Mouse (Mus musculus) olfactory bulb, adult 2 months (tissue): ENCODE data around the gene Sgk1. TPM values are rescaled to one million over a fixed set of nuclear protein-coding genes. Genes with fewer than 3 reads are reported as not detected.

ENCODE experiments used
- H3K27ac ChIP-seq: fragments of 200-500 bp; 2 replicates; pipeline ENCODE4 v1.5.1; 2012; ENCODE audit warnings: low read depth, low read length; ENCODE audit not compliant: insufficient read depth
- H3K4me1 ChIP-seq: fragments of 200-500 bp; 2 replicates; pipeline ENCODE4 v1.6.1; 2012; ENCODE audit warnings: low read length; ENCODE audit not compliant: control insufficient read depth, insufficient read depth
- H3K4me3 ChIP-seq: fragments of 200-500 bp; 2 replicates; pipeline ENCODE4 v1.5.1; 2012; ENCODE audit warnings: mild to moderate bottlenecking, low read depth, low read length, moderate library complexity; ENCODE audit not compliant: insufficient read depth
- CTCF ChIP-seq: fragments of 200-500 bp; IDR thresholded peaks from 2 replicates; pipeline ENCODE4 v1.5.1; 2012; ENCODE audit warnings: low read depth, mild to moderate bottlenecking, low read length, moderate library complexity; ENCODE audit not compliant: insufficient read depth
- POLR2A ChIP-seq: fragments of 200-500 bp; IDR thresholded peaks from 2 replicates; pipeline ENCODE4 v1.6.1; 2012; ENCODE audit warnings: mild to moderate bottlenecking, low read depth, low read length, moderate library complexity; ENCODE audit not compliant: insufficient read depth
- WGBS: fragments of 180-500 bp; shearing (Covaris S2); methylation state at CpG from one replicate; pipeline ENCODE4 v1.1.7; 2018; 5-methylcytosine and 5-hydroxymethylcytosine counted together
- polyA plus RNA-seq: library from polyadenylated mRNA; stranded (reverse); fragments of >200 nt; gene quantifications from 2 replicates; pipeline ENCODE4 v1.2.4, GENCODE M21; 2012; ENCODE audit warnings: low replicate concordance; ENCODE audit not compliant: missing spikeins, insufficient read depth, insufficient read length

Sgk1 gene
- polyA plus RNA-seq, 1 experiment = not detected

- Histone ChIP-seq H3K4me3 (no peak overlapping the region), H3K4me1 (no peaks in the 10 kb centered on the region), H3K27ac (no peak overlapping the region)
- TF ChIP-seq CTCF = no peak
- no peak for TF ChIP-seq POLR2A
- WGBS = 88% methylated on average over 1 of the region's 1 CpGs
Measured at GRCm38 (mm10) chr10:21905616-21906015, 23.6 kb downstream of the Sgk1 start.

- 51% methylated on average over 5 of the region's 5 CpGs for WGBS
- TF ChIP-seq POLR2A (no peak), CTCF (no peak)
- no peak overlapping the region for H3K27ac ChIP-seq
- H3K4me3 ChIP-seq = no peak overlapping the region
- no peaks in the 10 kb centered on the region for H3K4me1 ChIP-seq
Measured at GRCm38 (mm10) chr10:21906894-21907446, 25.0 kb downstream of the Sgk1 start.

GRCm38 (mm10) chr10:21907784-21908183, 25.8 kb downstream of the Sgk1 start:
- WGBS = 82% methylated on average over 3 of the region's 3 CpGs
- Histone ChIP-seq H3K27ac (no peak overlapping the region), H3K4me1 (no peaks in the 10 kb centered on the region), H3K4me3 (no peak overlapping the region)
- TF ChIP-seq POLR2A (no peak), CTCF (no peak)

- Histone ChIP-seq H3K27ac (no peak overlapping the region), H3K4me1 (no peaks in the 10 kb centered on the region), H3K4me3 (no peak overlapping the region)
- WGBS = 88% methylated on average over 1 of the region's 1 CpGs
- TF ChIP-seq CTCF (no peak), POLR2A (no peak)
Measured at GRCm38 (mm10) chr10:21908686-21909085, 26.7 kb downstream of the Sgk1 start.

- no peak overlapping the region for H3K27ac ChIP-seq
- H3K4me3 ChIP-seq = no peak overlapping the region
- H3K4me1 ChIP-seq = no peaks in the 10 kb centered on the region
- no peak for TF ChIP-seq CTCF
- no peak for TF ChIP-seq POLR2A
- WGBS = 79% methylated on average over 9 of the region's 9 CpGs
Measured at GRCm38 (mm10) chr10:21910334-21910733, 28.4 kb downstream of the Sgk1 start.

GRCm38 (mm10) chr10:21911303-21911947, 29.4 kb downstream of the Sgk1 start:
- Histone ChIP-seq H3K4me1 (peaks cover 3% of the 10 kb centered on the region), H3K4me3 (no peak overlapping the region), H3K27ac (no peak overlapping the region)
- WGBS = 86% methylated on average over 10 of the region's 10 CpGs
- TF ChIP-seq POLR2A (no peak), CTCF (no peak)

- peaks cover 3% of the 10 kb centered on the region for H3K4me1 ChIP-seq
- no peak overlapping the region for H3K4me3 ChIP-seq
- TF ChIP-seq CTCF (no peak), POLR2A (no peak)
- 41% methylated on average over 1 of the region's 1 CpGs for WGBS
- no peak overlapping the region for H3K27ac ChIP-seq
Measured at GRCm38 (mm10) chr10:21914751-21915150, 32.8 kb downstream of the Sgk1 start.

GRCm38 (mm10) chr10:21916301-21917071, 34.5 kb downstream of the Sgk1 start:
- H3K27ac ChIP-seq = no peak overlapping the region
- WGBS = 73% methylated on average over 11 of the region's 11 CpGs

More at GRCm38 (mm10) chr10:21916301-21917071, 34.5 kb downstream of the Sgk1 start:
- no peak for TF ChIP-seq CTCF
- no peak for TF ChIP-seq POLR2A
- Histone ChIP-seq H3K4me1 (peaks cover 3% of the 10 kb centered on the region), H3K4me3 (no peak overlapping the region)
